Mouse (Mus musculus): ENCODE results near the gene Prdm5.

- TF ChIP-seq CTCF (conservative IDR thresholded peaks at IDR 0.05; ENCODE audit: low read length) (no peak), POU5F1 (IDR thresholded peaks at IDR 0.05; ENCODE audit: borderline replicate concordance, low read length) (no peak), NANOG (IDR thresholded peaks at IDR 0.05; ENCODE audit: borderline replicate concordance, low read length) (no peak)
These were observed 127.9 kb downstream of the Prdm5 start for GRCm38 (mm10) chr6:65906657-65907182.
